Mouse (Mus musculus) intestine, embryonic 15.5 days (tissue): ENCODE data around the gene Hoxb5. TPM values are rescaled to one million over a fixed set of nuclear protein-coding genes. Genes with fewer than 3 reads are reported as not detected.
A peak's percentile ranks its signal among the peaks of the same experiment; 100 is the strongest.

Experiments
- ATAC-seq: fragments of 200-750 bp; cut with Nextera tagmentation; 2 replicates; pipeline ENCODE4 v1.8.0; 2017; ENCODE audit warnings: moderate TSS enrichment, moderate library complexity
- H3K27ac ChIP-seq: fragments of 300-500 bp; sonication (generic); 2 replicates; pipeline ENCODE4 v1.5.1; 2015; ENCODE audit warnings: mild to moderate bottlenecking, inconsistent platforms
- H3K27me3 ChIP-seq: fragments of 300-500 bp; sonication (generic); replicated peaks from 2 replicates; pipeline ENCODE4 v1.6.1; 2015; ENCODE audit warnings: inconsistent platforms
- H3K36me3 ChIP-seq: fragments of 300-500 bp; sonication (generic); 2 replicates; pipeline ENCODE4 v1.6.1; 2015; ENCODE audit warnings: inconsistent platforms
- H3K4me1 ChIP-seq: fragments of 300-500 bp; sonication (generic); replicated peaks from 2 replicates; pipeline ENCODE4 v1.6.1; 2015; ENCODE audit warnings: inconsistent platforms
- H3K4me2 ChIP-seq: fragments of 300-500 bp; sonication (generic); replicated peaks from 2 replicates; pipeline ENCODE4 v1.6.1; 2015; ENCODE audit warnings: mild to moderate bottlenecking, inconsistent platforms
- H3K4me3 ChIP-seq: fragments of 300-500 bp; sonication (generic); replicated peaks from 2 replicates; pipeline ENCODE4 v1.5.1; 2015; ENCODE audit warnings: inconsistent platforms
- H3K9ac ChIP-seq: fragments of 300-500 bp; sonication (generic); 2 replicates; pipeline ENCODE4 v1.6.1; 2015; ENCODE audit warnings: inconsistent platforms
- H3K9me3 ChIP-seq: fragments of 300-500 bp; sonication (generic); 2 replicates; pipeline ENCODE4 v1.6.1; 2016; ENCODE audit warnings: inconsistent platforms
- WGBS: fragments of 180-500 bp; shearing (Covaris S2); methylation state at CpG from one replicate; pipeline ENCODE4 v1.1.7; 2015; 5-methylcytosine and 5-hydroxymethylcytosine counted together
- polyA plus RNA-seq: library from polyadenylated mRNA; unstranded; fragments of >200 nt; fragmentation: Nextera tagmentation; extraction: Ambion mirVana; gene quantifications from 2 replicates; pipeline ENCODE4 v1.2.1, GENCODE M21; 2015

Hoxb5 gene
- polyA plus RNA-seq, 1 experiment from 2014 or later, result 31.3 TPM

- 5% methylated on average over 31 of the region's 31 CpGs for WGBS
- peak; percentile 78 for ATAC-seq
- Histone ChIP-seq H3K4me1 (peaks cover 50% of the 10 kb centered on the region), H3K9ac (peak overlapping the region; percentile 61), H3K27ac (peak overlapping the region; percentile 86), H3K4me2 (peak overlapping the region; percentile 81), H3K27me3 (peaks cover 7% of the 10 kb centered on the region), H3K9me3 (no peaks in the 10 kb centered on the region), H3K4me3 (peak overlapping the region; percentile 26), H3K36me3 (no peaks in the 10 kb centered on the region)
These were observed 8.6 kb downstream of the Hoxb5 start for GRCm38 (mm10) chr11:96311520-96312417.

- H3K4me3 ChIP-seq, result no peak overlapping the region
These were observed 10.0 kb downstream of the Hoxb5 start for GRCm38 (mm10) chr11:96313134-96313533.

GRCm38 (mm10) chr11:96313806-96314428, 10.8 kb downstream of the Hoxb5 start:
- no peaks in the 10 kb centered on the region for H3K36me3 ChIP-seq
- peak overlapping the region; percentile 90 for H3K27ac ChIP-seq
- peak overlapping the region; percentile 57 for H3K9ac ChIP-seq
- H3K4me3 ChIP-seq, result peak overlapping the region; percentile 39
- ATAC-seq, result no peak
- H3K4me2 ChIP-seq, result peak overlapping the region; percentile 81
- WGBS, result 26% methylated on average over 12 of the region's 12 CpGs
- peaks cover 46% of the 10 kb centered on the region for H3K4me1 ChIP-seq
- peaks cover 7% of the 10 kb centered on the region for H3K27me3 ChIP-seq
- H3K9me3 ChIP-seq, result no peaks in the 10 kb centered on the region

More at GRCm38 (mm10) chr11:96313134-96313533, 10.0 kb downstream of the Hoxb5 start:
- no peaks in the 10 kb centered on the region for H3K9me3 ChIP-seq
- no peak for ATAC-seq
- H3K4me2 ChIP-seq, result peak overlapping the region; percentile 81
- H3K9ac ChIP-seq, result no peak overlapping the region; the same call in 1 of the 2 replicates
- H3K36me3 ChIP-seq, result no peaks in the 10 kb centered on the region
- 35% methylated on average over 2 of the region's 2 CpGs for WGBS
- peak overlapping the region; percentile 90 for H3K27ac ChIP-seq
- H3K27me3 ChIP-seq, result peaks cover 7% of the 10 kb centered on the region
- peaks cover 50% of the 10 kb centered on the region for H3K4me1 ChIP-seq

- Histone ChIP-seq H3K27ac (peak overlapping the region; percentile 90), H3K27me3 (peaks cover 7% of the 10 kb centered on the region), H3K4me1 (peaks cover 38% of the 10 kb centered on the region), H3K4me3 (peak overlapping the region; percentile 39), H3K36me3 (no peaks in the 10 kb centered on the region), H3K9me3 (no peaks in the 10 kb centered on the region), H3K9ac (peak overlapping the region; percentile 57), H3K4me2 (peak overlapping the region; percentile 81)
- no peak for ATAC-seq
- 9% methylated on average over 34 of the region's 34 CpGs for WGBS
These were observed 11.7 kb downstream of the Hoxb5 start for GRCm38 (mm10) chr11:96314671-96315343.

- Histone ChIP-seq H3K9ac (peak overlapping the region; percentile 57), H3K4me3 (peak overlapping the region; percentile 39), H3K4me1 (peaks cover 35% of the 10 kb centered on the region), H3K27me3 (peaks cover 7% of the 10 kb centered on the region), H3K4me2 (peak overlapping the region; percentile 81), H3K9me3 (no peaks in the 10 kb centered on the region), H3K27ac (peak overlapping the region; percentile 90), H3K36me3 (no peaks in the 10 kb centered on the region)
- 21% methylated on average over 5 of the region's 5 CpGs for WGBS
- ATAC-seq, result no peak
These were observed 12.2 kb downstream of the Hoxb5 start for GRCm38 (mm10) chr11:96315344-96315681.

GRCm38 (mm10) chr11:96316696-96317607, 13.8 kb downstream of the Hoxb5 start:
- peak overlapping the region; percentile 23; the same call in 1 of the 2 replicates for H3K9ac ChIP-seq
- H3K36me3 ChIP-seq, result no peaks in the 10 kb centered on the region
- no peaks in the 10 kb centered on the region for H3K9me3 ChIP-seq
- WGBS, result 16% methylated on average over 18 of the region's 18 CpGs
- H3K4me2 ChIP-seq, result peak overlapping the region; percentile 81
- ATAC-seq, result no peak
- peaks cover 27% of the 10 kb centered on the region for H3K4me1 ChIP-seq
- H3K4me3 ChIP-seq, result peak overlapping the region; percentile 39
- H3K27me3 ChIP-seq, result peaks cover 3% of the 10 kb centered on the region
- H3K27ac ChIP-seq, result peak overlapping the region; percentile 98

GRCm38 (mm10) chr11:96317608-96318367, 14.7 kb downstream of the Hoxb5 start, which contains the start of gene Hoxb4:
Hoxb4 (plus strand) TSS chr11:96318267.
- no peaks in the 10 kb centered on the region for H3K36me3 ChIP-seq
- H3K9me3 ChIP-seq, result no peaks in the 10 kb centered on the region
- peaks cover 3% of the 10 kb centered on the region for H3K27me3 ChIP-seq
- peak within 1 kb of the TSS; percentile 98 for H3K27ac ChIP-seq
- peak within 1 kb of the TSS; percentile 81 for H3K4me2 ChIP-seq
- peaks cover 21% of the 10 kb centered on the region for H3K4me1 ChIP-seq
- 9% methylated on average over 28 of the region's 28 CpGs for WGBS
- H3K4me3 ChIP-seq, result peak within 1 kb of the TSS; percentile 64
- peak; percentile 3; the same call in 1 of the 2 replicates for ATAC-seq
- H3K9ac ChIP-seq, result peak within 1 kb of the TSS; percentile 83

GRCm38 (mm10) chr11:96318368-96319070, 15.4 kb downstream of the Hoxb5 start:
- H3K4me2 ChIP-seq, result peak overlapping the region; percentile 81
- H3K27ac ChIP-seq, result peak overlapping the region; percentile 98
- H3K4me1 ChIP-seq, result peaks cover 20% of the 10 kb centered on the region
- H3K27me3 ChIP-seq, result peaks cover 3% of the 10 kb centered on the region
- H3K9me3 ChIP-seq, result no peaks in the 10 kb centered on the region
- peak overlapping the region; percentile 64 for H3K4me3 ChIP-seq
- H3K9ac ChIP-seq, result peak overlapping the region; percentile 83
- no peaks in the 10 kb centered on the region for H3K36me3 ChIP-seq
- peak; percentile 77 for ATAC-seq
- WGBS, result 0% methylated on average over 43 of the region's 45 CpGs

GRCm38 (mm10) chr11:96319071-96319902, 16.2 kb downstream of the Hoxb5 start:
- Histone ChIP-seq H3K36me3 (no peaks in the 10 kb centered on the region), H3K9me3 (no peaks in the 10 kb centered on the region), H3K27ac (peak overlapping the region; percentile 98), H3K9ac (peak overlapping the region; percentile 83), H3K4me2 (peak overlapping the region; percentile 81), H3K4me1 (peaks cover 19% of the 10 kb centered on the region), H3K27me3 (peaks cover 6% of the 10 kb centered on the region), H3K4me3 (peak overlapping the region; percentile 64)
- WGBS, result 1% methylated on average over 34 of the region's 34 CpGs
- peak; percentile 57 for ATAC-seq

GRCm38 (mm10) chr11:96319910-96320309, 16.8 kb downstream of the Hoxb5 start:
- Histone ChIP-seq H3K27me3 (peaks cover 4% of the 10 kb centered on the region), H3K4me3 (peak overlapping the region; percentile 64), H3K36me3 (no peaks in the 10 kb centered on the region), H3K9ac (peak overlapping the region; percentile 83), H3K4me1 (peaks cover 19% of the 10 kb centered on the region), H3K4me2 (peak overlapping the region; percentile 81), H3K27ac (peak overlapping the region; percentile 98), H3K9me3 (no peaks in the 10 kb centered on the region)
- ATAC-seq, result peak; percentile 5; the same call in 1 of the 2 replicates
- WGBS, result under 1% methylated on average over 29 of the region's 29 CpGs
